Mouse (Mus musculus): ENCODE results near the gene Knstrn. TPM values are rescaled to one million over a fixed set of nuclear protein-coding genes. Genes with fewer than 3 reads are reported as not detected.
A peak's percentile ranks its signal among the peaks of the same experiment; 100 is the strongest.

Gene Knstrn
- total RNA-seq (2021): 10 to 100 TPM in 1 of 2 experiments, 1 to 10 TPM in 1; 5.9 to 10.7 TPM
- long read RNA-seq, experiment 1, full-length matches to known transcripts: 7 of 7 reads
- long read RNA-seq, experiment 1, partial matches to known transcripts: 0 of 7 reads
- long read RNA-seq, experiment 1, other reads (novel, unspliced or antisense): 0 of 7 reads
- long read RNA-seq, experiment 2, full-length matches to known transcripts: 2 of 2 reads
- long read RNA-seq, experiment 2, partial matches to known transcripts: 0 of 2 reads
- long read RNA-seq, experiment 2, other reads (novel, unspliced or antisense): 0 of 2 reads

DNA sequence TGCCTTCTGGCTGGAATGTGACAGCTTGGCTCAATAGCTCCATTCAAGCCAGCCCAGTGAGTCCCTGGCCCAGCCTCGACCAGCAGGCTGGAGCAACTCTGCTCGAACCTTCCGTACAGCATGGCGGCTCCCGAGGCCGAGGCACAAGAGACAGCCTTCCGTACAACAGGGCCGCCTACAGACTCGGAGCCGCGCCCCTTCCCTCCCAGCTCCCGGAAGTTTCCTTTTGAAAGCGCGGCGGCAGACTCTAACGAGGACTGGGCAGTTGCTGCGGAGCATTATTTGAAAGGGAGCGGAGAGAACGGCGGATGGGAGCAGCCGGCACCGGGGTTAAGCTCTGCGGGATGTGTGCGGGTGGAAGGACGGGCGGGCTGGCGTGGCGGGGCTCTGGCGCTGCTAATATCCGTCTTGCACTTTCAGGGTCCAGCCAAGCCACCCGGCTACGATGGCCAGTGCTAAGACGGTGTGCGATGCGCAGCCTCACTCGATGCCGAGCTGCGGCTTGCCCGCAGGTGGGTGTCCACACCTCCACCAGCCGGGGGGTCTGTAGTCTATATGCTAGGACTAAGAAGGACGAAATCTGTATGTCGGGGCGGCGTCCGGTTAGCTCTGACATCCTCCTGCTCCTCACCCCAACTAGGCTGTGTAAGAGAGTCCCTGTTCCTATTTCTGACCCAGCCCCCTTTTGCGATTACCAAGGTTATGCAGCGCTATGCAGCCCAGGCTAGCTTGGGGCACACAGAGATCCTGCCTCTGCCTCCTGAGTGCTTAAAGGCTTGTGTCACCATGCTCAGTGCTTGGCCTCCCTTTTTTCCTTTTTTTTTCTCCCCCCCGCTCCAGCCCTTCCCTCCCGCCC lies at the start of gene Knstrn:
Gene Knstrn, plus strand, starts transcription at position 23 of the 856 bp plus-strand sequence.
- peak; percentile 90 to 92 for DNase-seq
- intact Hi-C loops (cut with DNase I): no loop called here

DNA sequence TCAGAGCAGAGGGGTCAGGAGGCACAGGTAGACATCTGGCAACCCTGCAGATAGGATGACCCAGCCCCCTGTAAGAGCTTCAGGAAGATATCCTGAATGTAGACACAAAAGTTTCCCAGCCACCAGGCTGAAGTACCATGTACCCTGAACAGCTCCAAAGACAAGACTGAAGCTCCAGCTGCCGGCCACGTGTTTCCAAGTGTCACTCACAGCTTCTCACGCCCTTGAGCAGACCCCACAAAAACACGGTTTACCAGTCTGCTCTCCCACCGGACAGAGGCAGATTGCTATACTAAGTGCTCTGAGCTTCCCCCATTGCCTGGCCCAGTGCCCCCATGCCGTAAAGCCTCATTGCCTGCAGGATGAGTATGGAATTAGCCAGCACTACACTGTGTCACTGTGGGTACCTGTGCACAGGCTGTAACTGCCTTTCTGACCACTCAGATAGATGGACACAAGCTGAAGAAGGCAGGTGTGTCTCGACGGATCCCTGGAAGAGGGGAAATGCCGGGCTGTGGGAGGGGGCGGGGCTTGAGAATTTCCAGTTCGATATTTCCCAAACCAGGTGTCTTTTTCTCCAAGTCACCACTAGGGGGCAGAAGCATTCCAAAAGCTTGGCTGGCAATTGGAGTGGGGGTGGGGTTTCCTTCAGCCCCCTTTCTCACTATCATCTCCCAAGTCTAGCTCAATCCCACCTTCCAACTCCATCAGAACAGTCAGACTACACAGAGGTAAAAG lies 49.5 kb upstream of the Knstrn start:
- intact Hi-C loops (cut with DNase I): loop anchor here (2.0 to 10.0 kb wide), 3 partner anchors 15 to 211 kb away; partner anchors contain the start of gene Disp2
- peak in 1 of 2 experiments; percentile 58 for DNase-seq

DNA sequence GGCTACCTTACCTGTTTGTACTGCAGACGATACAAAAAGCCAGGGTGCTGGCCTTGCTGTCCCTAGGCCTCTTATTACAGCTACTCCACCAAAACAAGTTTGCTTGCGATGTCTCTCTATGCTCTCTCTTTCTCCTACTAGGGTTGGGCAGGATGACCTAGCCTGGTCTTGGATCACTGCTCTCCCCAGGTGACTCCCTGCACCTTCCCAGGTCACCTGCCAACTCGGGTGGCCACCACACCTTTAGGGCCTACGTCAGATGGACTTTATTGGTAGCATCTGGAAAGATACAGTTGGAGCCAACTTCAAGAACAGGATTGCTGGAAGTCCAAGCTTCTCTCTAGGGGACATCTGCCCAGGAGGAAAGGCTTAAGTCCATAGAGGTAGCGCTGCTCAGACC lies 48.9 kb upstream of the Knstrn start:
- no peak for DNase-seq
- intact Hi-C loops (cut with DNase I): loop anchor here (2.0 to 10.0 kb wide), 3 partner anchors 14 to 210 kb away; partner anchors contain the start of gene Disp2

DNA sequence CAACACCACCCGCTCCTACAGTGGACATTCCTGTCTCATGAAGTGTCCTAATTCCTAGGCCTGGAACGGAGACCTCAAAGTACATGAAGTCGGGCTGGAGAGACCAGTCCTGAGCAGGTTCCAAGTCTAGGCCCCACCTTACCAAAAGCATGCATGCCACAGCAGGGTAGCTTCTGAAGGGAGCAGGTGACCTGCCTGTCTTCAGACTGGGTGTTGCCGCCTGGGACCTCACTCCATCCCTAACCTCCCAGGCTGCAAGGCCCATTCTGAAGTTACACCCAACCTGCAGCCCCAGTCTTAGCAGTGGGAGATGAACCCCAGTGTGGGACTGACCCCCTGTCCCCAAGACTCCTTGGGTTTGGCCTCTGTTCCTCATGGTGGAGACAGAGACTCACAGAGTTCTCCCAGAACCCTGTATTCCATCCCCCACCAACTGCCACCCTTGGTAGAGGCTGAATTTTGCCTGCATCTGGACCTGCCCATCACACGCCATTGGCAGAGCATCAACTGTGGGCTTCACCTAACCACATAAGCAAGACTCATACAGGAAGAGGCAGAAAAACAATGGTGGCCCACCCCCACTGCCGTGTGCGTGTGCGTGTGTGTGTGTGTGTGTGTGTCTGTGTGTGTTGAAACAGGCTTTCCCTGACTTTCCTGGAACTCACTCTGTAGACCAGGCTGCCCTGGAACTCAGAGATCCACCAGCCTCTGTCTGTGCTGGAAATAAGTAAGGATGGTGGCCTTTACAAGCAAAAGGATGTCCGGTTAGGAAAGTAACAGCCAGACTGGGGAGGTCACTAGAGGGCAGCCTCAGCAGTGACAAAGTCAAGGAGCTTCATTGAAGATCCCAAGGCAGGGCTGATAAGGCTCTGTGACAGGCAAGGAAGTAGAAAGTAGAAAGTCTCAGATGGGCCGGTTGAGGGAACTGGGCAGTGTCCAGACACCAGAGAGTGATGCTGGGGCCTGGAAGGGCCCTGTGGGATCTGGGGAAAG lies 47.5 kb upstream of the Knstrn start:
- no peak for DNase-seq
- intact Hi-C loops (cut with DNase I): loop anchor here (10.0 kb wide), 1 partner anchor 208 kb away; no protein-coding TSS in a partner anchor

DNA sequence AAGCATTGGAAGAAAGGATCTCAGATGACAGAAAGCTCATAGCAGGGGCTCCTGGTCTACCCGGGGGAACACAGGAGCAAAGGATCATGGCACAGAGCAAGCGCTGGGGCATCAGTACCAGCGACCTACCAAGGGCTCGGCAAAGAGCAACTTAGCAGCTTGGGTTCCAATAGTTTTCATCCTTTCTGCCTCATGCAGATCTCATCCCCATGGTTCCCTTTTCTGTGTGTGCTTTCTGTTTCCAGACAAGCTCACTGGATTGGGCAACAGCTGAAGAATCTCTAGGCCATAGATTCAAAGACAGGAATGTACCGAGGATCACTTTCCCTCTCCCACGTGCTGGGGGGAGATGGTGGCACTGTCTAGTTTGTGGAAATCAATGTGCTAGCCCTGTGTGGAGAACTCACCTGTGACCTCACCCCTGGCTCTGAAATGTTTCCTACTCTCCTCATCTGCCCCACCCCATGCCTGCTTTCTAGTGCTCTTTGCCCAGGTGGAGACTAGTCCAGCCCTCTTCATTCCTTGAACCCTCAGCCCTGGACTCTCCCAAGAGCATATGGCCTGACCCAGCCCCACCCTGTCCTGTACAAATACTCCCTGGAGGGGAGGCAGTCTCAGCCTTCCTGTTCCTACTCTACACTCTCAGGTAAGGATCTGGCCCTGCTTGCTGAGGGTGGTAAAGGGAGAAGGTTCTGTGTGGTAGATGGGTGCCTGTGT lies 41.5 kb upstream of the Knstrn start, which contains the start of gene Phgr1:
Gene Phgr1, plus strand, starts transcription at position 612 of the 717 bp plus-strand sequence.
- no peak for DNase-seq
- intact Hi-C loops (cut with DNase I): no loop called here

DNA sequence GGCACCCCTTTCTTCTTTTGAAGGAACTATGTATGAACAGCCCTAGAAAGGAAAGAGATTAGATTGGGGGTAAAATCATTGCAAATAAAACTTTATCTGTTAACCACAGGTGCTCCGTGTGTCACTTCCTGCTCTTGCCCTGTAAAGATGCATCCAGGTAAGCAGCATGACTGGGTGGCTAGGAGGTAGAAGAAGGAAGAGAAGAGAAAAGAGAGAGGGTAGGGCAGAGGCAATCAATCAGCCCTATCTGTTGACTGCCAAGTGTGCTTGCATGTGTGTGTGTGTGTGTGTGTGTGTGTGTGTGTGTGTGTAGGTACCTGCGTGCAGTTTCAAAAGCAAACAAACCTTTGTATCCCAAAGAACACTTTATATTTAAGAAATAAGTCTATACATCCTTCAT lies 39.3 kb upstream of the Knstrn start:
- intact Hi-C loops (cut with DNase I): no loop called here
- DNase-seq: no peak

DNA sequence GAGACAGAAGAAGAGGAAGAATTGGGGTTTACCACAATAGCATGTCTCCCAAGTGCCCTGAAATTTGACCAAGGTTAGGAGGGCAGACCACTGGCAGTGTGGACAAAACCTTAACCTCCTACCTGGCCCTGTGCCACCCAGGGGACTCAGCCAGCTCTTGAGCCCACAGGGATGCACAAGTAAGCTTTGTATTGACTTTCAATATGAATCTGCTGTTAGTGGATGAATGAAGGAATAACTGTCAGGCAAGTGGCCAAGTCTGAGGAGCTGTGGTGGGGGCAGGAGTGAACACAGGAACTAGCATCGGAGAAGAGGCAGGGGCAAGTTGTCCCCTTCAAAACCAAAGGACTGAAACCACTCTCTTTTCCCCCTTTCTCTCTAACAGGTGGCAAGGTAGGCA lies 38.4 kb upstream of the Knstrn start:
- DNase-seq: no peak
- intact Hi-C loops (cut with DNase I): no loop called here

DNA sequence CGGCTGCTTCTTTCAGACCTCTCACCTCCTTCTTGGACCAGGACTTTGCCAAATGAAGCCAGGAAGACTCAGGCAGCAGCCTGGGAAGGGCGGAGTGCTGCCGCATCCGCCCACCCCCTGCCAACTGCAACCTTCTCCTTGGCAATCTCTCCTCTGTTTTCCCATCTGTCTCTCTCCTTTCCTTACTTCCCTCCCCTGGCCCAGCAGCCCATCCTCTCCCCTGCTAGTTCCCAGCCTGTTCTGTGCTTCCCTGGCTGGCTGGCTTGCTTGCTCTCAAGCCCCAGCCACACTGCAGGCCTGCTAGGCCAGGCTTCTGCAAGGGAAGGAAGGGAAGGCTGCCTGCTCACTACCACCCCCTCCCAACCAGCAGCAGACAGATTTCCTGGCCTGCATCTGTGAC lies 38.0 kb upstream of the Knstrn start:
- DNase-seq: no peak
- intact Hi-C loops (cut with DNase I): no loop called here

DNA sequence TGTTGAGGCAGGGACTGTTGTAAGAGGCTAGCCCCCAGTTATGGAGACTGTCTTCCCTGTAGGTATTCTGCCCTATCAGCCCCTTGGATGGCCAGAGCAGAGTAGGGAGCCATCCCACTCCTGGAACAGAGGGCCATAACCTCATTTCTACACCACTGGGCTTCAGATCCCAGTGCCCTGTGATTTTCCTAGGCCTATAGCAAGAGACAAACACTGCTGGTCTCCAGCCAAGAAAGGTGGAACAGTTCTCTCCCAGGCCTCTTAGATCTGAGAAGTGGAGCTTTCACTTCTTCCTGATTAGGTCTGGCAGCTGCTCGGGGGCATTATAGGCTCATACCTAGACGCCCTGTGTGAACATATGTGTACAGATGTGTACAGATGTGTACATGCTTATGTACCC lies 37.5 kb upstream of the Knstrn start:
- intact Hi-C loops (cut with DNase I): no loop called here
- no peak for DNase-seq

DNA sequence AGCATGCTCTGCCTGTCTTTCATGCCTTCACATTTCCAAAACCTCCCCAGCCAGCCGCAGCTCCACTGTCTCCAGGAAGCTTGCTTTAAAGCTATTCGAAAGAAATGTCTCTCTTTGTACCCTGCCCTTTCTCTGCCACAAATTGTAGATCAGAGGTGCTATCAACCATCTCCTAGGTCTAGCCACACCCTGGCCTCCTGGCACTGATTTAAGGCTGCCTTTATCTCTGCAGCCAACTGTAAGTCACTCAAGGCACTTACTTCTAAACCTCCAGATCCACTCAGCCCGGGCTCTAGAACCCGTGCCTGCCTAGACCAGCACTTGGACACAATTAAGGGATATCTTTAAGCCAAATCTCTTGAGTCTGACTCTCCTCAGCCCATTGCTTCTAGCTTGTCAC lies 35.4 kb upstream of the Knstrn start:
- no peak for DNase-seq
- intact Hi-C loops (cut with DNase I): loop anchor here (2.0 kb wide), 2 partner anchors 14 to 36 kb away; no protein-coding TSS in a partner anchor

DNA sequence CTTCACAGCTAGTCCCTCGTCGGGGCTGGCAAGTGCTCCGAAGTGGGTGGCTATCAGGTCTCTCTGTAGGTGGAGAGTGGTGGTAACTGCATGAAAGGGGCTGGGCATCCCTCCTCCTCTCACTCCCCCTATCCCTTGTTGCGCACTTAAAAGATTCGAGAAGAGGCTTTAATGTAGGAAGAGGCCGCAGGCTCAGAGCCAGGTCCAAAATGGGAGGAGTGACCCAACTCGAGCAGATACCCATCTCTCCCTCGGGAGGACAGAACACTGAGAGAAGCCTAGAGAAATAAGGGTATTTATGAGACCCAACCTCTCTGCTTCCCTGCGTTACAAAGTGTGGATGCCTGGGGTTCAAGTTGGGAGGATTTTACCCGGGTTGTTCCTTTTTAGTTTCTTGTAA lies 34.7 kb upstream of the Knstrn start:
- no peak for DNase-seq
- intact Hi-C loops (cut with DNase I): loop anchor here (2.0 kb wide), 2 partner anchors 14 to 36 kb away; no protein-coding TSS in a partner anchor

DNA sequence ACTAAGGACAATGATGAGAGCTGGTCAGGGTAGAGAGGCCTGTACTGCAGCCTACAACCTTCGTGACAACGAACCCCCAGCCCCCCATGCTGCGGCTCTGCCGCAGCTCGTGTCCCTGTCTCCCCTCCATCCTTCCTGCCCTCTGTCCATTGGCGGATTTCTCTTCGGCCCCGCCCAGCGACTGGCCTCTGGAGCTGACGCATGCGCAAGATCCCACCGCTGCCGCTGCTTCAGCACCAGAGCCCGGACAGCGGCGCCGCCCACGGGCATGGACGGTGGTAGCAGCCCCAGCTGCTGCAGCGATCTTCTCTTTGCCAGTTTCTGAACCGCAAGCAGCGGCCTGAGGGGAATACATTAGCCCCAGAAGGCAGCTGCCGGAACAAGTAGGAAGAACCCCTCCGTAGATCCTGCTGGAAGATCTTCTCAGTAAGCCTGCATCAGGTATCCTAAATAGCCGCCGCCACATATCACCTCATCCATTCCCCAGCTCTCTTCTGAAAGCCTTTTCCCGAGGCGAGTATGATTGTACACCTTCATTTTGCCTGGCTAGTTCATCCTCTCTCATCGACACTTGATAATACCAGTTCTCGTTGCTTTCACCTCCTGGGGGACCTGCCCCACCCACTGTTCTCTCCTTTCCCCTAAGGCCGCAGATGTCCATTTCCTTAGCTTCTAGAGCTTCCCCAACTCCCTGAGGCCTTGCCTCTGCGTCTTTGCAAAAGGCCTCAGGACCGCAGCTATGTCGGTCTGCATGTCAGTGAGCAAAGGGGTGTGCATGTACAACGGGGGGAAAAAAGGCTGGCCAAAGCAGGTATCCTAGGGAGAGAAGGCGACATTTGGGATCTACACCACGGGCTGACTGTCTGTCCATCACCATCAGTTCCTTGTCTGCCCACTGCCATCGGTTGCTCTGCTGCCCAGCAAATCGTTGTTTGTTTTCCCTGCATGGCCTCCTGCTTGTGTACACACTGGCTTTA lies 34.0 kb upstream of the Knstrn start, which contains the start of gene Disp2:
Gene Disp2, plus strand, starts transcription at position 216 of the 977 bp plus-strand sequence.
- intact Hi-C loops (cut with DNase I): loop anchor here (2.0 kb wide), 2 partner anchors 15 to 37 kb away; no protein-coding TSS in a partner anchor
- peak; percentile 94 to 96 for DNase-seq

DNA sequence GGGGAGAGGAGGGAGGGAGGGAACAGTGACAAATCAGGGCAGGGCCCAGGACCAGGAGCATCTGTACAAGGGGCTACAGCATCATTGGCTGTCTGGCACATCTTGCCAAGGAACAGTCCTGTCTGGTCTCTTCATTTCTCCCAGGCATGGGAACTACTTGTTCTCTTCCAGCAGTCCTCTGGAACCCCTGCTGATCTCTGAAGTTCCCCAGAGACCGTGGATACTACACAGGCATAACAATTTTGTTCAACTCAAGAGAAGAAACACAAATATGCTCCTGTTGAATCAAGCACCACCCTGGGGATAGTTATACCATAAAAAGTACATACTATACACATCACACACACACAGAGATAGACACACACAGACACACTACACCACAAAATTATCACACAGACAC lies 32.7 kb upstream of the Knstrn start:
- intact Hi-C loops (cut with DNase I): no loop called here

DNA sequence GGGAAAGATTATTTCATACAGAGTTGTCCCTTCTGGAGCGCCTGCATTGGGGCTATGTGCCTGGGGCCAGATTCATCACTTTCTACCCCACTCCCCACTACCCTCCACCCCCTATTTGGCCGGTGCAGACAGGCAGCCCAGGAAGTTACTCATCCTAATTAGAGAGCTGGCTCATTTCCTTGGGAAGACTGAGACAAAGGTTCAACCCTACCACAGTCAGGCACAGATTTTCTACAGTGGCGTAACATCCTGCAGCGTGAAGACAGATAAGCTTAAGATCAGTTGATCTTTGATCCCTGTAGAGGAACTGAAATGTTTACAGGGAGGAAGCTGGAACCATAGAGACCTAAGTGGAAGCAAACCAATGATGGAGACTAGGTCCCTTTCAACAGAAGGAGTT lies 31.5 kb upstream of the Knstrn start:
- DNase-seq: no peak
- intact Hi-C loops (cut with DNase I): no loop called here

More for the DNA sequence above, 32.7 kb upstream of the Knstrn start:
- no peak for DNase-seq

DNA sequence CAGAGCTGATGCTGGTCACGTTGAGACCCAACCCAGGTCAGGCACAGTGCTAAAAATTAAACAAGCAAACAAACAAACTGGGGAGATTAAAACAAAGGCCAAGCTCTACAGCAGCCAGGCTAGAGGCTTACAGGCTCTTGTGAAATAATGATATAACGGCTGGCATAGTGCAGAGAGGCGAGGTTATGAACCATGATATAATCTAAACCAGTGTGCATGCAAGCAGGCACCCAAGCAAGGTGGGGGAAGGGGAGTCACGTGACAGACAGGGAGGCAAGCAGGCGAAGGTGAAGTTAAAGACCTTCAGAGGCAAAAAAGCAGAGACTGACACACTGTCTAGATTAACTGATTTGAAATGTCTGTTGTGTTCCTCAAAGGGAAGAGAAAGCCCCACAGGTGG lies 30.7 kb upstream of the Knstrn start:
- intact Hi-C loops (cut with DNase I): no loop called here
- DNase-seq: no peak

DNA sequence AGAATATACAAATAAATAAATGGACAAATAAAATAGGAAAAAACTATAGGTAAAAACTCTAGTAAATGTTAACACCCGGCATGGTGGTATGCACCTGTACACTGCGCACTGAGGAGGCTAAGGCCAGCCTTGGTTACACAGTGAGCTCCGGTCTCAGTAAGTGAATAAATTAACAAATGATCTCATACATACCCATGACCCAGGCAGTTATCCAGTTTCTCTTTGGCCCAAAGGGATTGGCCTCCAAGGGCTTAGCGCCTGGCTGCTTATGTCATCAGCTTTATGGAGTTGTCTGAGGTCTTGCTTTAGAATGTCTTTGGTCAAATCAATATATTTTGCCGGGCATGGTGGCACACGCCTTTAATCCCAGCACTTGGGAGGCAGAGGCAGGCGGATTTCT lies 30.1 kb upstream of the Knstrn start:
- no peak for DNase-seq
- intact Hi-C loops (cut with DNase I): no loop called here

DNA sequence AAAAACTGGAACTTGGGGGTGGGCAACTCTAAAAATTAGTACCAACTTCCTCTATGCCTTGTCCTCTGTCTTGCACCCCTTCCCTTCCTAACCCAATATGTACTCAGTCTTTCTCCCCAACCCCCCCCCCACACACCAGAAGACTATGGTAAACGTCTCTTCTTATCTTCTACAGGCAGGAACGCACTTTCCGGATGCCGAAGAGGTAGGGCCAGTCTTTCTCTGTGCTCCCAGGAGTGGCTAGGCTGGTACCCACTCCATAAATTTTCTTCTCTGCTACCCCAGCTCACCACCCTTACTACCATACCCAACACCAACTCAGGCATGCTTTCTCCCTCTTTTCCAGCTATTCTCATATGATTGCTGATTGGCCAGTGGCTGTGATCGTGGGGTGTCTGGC lies 27.3 kb upstream of the Knstrn start:
- DNase-seq: no peak
- intact Hi-C loops (cut with DNase I): no loop called here
